Mouse (Mus musculus): Measurements from ENCODE around the gene Slc6a21.

Gene Slc6a21

DNA sequence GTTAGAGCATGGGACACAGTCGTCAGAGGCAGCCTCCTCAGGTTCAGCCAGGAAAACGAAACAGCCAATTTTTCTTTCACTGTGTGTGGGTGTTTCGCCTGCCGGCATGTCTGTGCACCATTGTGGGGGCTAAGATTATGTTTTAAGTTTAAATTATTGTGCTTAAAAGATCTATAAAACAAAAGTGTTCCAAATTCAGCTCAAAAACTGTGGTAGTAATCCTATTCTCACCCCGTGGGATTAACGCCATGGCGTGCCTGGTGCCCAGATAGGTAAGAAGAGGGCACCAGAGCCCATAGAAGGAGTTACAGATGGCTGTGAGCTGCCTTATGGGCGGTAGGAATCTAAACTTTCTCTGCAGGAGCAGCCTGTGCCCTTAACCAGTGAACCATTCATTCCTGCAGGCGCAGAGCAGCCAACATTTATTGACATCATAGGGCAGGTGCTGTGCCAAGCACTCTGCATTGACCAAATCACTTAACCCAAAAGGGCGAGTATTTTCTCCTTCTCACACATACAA, 37.9 kb downstream of the Slc6a21 start:
- no peak for DNase-seq (ENCODE audit: low spot score)

DNA sequence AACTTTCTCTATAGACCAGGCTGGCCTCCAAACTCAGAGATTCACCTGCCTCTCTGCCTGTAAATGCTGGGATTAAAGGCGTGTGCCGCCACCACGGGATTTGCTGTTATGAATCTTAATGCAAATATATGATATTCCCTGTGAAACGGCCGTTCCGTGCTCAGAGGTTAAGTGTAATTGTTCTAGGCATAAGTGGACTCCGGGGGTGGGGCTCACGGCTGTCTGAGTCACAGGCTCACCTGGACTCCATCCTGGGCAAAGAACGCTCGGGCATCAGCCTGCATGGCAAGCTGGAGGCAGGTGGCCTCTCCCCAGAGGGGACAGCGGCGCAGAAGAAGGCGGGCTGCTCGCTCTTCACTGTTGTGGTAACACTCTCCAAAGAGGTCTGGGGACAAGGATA, 39.2 kb downstream of the Slc6a21 start:
- no peak for DNase-seq (ENCODE audit: low spot score)

GRCm38 (mm10) chr7:45322245-45322644, 44.9 kb downstream of the Slc6a21 start:
- DNase-seq (ENCODE audit: low spot score) = no peak

- no peak for DNase-seq (ENCODE audit: low spot score)
These were observed 45.8 kb downstream of the Slc6a21 start for GRCm38 (mm10) chr7:45323069-45323468.

DNA sequence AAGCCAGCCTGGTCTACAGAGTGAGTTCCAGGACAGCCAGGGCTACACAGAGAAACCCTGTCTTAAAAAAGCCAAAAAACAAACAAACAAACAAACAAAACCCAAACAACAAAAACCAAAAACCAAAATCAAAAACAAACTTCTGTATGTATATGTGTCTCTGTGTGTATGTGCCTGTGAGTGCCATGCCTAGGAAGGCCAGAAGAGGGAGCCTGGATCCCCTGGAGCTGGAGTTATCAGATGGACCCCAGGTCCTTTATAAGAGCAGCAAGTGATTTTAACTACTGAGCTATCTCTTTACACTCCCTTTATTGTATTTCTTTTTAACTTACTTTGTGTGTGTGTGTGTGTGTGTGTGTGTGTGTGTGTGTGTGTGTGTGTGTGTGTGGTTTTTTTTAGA, 48.5 kb downstream of the Slc6a21 start:
- no peak for DNase-seq (ENCODE audit: low spot score)

DNA sequence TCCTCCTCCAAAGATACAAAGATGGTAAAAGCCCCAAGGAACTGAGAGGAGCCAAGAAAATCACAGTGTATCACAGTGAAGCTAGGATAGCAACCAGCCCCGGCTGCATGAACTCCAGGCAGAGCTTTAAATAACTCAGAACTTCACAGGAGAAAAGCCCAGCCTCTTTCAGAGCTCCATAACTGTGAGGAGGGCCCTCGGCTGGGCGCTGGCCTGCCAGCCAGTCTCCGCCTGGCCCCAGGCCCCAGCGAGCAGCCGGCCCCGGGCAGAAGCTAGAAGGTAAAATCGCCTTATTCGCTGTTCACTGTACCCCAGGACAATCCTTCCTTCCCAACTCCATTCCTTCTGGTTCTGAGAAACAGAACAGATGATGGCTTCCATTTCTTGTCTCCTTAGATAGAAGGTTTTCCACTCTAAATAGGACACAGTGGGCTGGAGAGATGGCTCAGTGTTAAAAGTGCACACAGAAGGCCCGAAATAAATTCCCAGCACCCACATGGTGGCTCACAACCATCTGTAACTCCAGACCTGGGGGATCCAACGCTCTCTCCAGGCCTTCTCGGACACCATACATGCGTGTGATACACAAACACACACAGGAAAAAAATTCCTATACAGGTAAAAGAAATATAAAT, 51.6 kb downstream of the Slc6a21 start:
- DNase-seq (ENCODE audit: low spot score) = no peak

DNA sequence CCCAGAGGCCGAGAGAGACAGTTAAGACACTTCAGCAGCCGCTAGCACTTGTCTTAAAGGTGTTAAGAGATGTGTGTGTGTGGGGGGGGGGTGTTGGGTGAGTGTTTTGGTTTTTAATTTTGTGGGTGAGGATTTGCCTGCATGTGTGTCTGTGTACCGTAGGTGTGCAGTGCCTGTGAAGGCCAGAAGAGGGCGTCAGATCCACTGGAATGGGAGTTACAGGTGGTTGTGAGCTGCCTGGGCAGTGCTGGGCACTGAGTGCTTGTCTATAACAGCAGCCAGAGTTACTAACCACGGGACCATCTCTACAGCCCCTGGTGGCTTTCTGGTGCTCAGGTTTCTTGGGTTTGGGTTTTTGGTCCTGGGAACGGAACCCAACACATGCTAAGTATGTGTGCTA, 54.2 kb downstream of the Slc6a21 start:
- DNase-seq (ENCODE audit: low spot score) = no peak

DNA sequence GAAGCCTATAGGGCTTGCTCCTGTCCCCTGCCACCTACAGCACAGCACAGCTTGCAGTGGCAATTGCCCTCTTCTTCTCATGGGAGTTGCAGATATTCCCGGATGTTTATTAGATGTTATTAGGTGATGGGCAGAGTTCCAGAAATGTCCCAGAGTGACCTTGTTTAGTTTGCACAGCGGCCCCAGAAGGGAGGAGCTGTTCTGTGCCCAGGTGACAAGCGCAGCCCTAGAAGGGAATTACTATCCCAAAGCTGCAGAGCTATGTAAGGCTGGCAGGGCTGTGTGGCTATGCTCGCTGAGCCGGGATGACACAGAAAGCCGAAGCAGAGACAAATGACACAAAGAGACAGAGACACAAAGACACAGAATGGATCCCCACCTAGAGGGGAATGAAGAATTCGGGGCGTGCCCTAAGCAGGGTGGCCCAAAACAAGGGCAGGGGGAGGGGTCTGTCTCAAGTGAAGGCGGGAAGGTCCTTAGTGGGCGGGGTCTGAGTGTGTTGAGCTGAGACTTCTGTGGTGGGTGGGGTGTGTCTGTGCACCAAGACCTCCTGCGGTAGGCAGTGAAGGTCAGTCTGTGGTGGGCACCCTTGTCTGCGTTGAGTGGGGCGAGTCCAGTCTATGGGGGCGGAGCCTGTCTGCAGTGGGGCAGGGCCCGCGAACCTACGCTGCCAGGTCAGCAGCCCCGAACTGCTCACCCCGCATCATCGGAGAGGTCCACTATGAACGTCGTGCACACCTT, 55.5 kb downstream of the Slc6a21 start:
- peak; percentile 71 for DNase-seq (ENCODE audit: low spot score)

DNA sequence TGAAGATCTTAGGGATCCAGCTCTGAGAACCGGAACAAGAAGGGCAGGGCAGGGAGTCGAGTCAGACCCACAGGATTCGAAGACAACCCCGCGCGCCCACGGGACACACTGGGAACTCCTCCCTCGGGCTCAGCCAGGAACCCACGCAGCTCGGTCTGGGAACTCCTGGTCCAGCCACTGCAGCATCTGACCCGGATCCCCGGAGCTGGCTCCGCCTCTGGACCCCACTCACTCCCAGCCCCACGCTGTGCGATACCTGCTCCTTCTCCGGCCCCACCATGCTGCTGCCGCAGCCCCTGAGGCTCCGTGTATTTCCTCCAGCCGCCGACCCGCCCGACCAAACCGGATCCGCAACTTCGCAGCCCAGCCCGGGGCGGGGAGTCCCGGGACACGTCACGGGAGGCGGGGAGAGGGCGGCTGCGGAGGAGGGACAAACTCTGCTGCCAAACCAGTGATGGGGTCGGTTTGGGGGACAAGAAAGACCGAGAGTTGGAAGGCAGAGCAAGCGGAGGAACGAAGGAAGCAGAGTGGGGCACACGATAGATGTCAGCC, 56.2 kb downstream of the Slc6a21 start, which contains the start of gene Trpm4:
TSS of gene Trpm4 (minus strand) at position 350 of the 552 bp plus-strand sequence.
- peak; percentile 71 for DNase-seq (ENCODE audit: low spot score)

DNA sequence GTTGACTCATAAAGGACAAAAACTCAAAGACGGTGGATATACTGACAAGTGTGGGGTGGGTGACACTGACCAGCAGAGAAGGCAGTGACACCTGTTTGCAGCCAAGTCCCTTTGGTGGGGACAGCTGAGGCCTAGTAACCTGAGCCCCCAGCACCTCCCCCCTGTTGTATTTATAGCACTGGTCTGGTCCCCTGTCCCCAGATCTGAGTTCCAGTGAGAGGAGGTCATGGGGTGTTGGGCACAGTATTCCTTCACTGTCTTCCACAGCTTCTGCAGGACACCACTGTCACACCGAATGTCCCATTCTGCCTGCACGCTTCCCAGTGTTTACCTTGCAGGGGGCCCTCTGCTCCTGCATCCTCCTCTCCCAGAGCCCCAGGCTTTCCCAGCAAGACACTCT, 57.3 kb downstream of the Slc6a21 start:
- DNase-seq (ENCODE audit: low spot score) = no peak

DNA sequence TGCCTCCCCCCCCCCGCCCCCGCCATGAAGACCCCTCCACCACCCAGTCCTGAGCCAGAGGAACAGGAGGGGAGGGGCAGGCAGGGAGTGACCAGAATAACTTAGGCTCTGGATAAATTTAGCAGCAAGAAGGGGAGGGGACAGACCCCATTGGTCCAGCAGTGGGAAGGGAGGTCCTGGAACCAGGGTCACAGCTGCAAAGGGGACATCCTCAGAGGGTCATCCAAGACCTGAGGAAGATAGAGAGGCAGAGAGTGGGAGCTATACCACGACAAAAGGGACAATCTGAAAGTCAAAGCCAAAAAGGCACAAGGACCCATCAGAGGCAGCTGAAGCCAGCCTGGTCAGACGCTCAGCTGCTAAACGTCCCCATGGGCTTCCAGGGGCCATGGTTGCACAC, 57.7 kb downstream of the Slc6a21 start, which contains the start of gene Hrc:
TSS of gene Hrc (plus strand) at position 235 of the 400 bp plus-strand sequence.
- DNase-seq (ENCODE audit: low spot score) = no peak

GRCm38 (mm10) chr7:45336319-45336718, 59.0 kb downstream of the Slc6a21 start:
- no peak for DNase-seq (ENCODE audit: low spot score)

DNA sequence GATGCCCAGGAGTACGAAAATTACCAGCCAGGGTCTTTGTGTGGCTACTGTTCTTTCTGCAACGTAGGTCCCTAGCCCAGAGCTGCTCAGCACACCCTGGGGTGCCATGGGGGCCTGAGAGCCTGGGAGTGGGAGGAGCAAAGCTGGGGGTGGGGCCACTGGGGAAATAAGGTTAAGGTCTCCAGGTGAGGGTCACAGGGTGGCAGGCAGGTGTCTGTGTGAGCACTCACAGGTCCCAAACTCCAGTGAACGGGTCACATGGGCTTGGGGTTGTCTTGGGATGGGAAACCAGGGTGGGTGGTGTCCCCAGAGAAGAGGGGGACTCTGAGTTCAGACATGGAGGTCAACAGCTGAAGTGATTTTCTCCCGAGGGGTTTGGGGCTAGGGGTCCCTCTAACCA, 60.2 kb downstream of the Slc6a21 start:
- DNase-seq (ENCODE audit: low spot score) = no peak

- no peak for DNase-seq (ENCODE audit: low spot score)
These were observed 61.0 kb downstream of the Slc6a21 start for GRCm38 (mm10) chr7:45338161-45338911.
